Mouse (Mus musculus) naive thymus-derived CD4-positive, alpha-beta T cell, adult 2 months (primary cell): Measurements from ENCODE around the gene Pidd1.
"Not testable (repeated sequence)": the region's sequence is repeated elsewhere in the genome, so short reads cannot be mapped to it uniquely, and the experiment has no call there.

ENCODE experiments used
- DNase-seq: peaks from one replicate; pipeline ENCODE4 v3.0.0-alpha.2; 2011; ENCODE audit warnings: low read depth

The Pidd1 gene

GRCm38 (mm10) chr7:141413809-141414584 lies 29.8 kb downstream of the Pidd1 start, which contains the start of gene Gatd1:
Gene Gatd1, minus strand, starts transcription at chr7:141414136.
- peak; percentile 100 for DNase-seq

GRCm38 (mm10) chr7:141413331-141413730 lies 30.5 kb downstream of the Pidd1 start:
- no peak for DNase-seq

GRCm38 (mm10) chr7:141411667-141412066 lies 32.2 kb downstream of the Pidd1 start:
- DNase-seq, result no peak

- no peak for DNase-seq
These were observed 33.2 kb downstream of the Pidd1 start for GRCm38 (mm10) chr7:141410631-141411030.

- DNase-seq, result peak; percentile 87
These were observed 35.0 kb downstream of the Pidd1 start for GRCm38 (mm10) chr7:141408833-141409232.

GRCm38 (mm10) chr7:141407670-141408069 lies 36.2 kb downstream of the Pidd1 start:
- DNase-seq, result not testable (repeated sequence)

GRCm38 (mm10) chr7:141405466-141405865 lies 38.4 kb downstream of the Pidd1 start:
- DNase-seq, result no peak

GRCm38 (mm10) chr7:141403305-141403704 lies 40.5 kb downstream of the Pidd1 start:
- DNase-seq, result peak; percentile 76

GRCm38 (mm10) chr7:141395348-141395747 lies 48.5 kb downstream of the Pidd1 start:
- DNase-seq, result no peak

GRCm38 (mm10) chr7:141394771-141395170 lies 49.1 kb downstream of the Pidd1 start:
- peak; percentile 86 for DNase-seq

GRCm38 (mm10) chr7:141394158-141394557 lies 49.7 kb downstream of the Pidd1 start:
- DNase-seq, result no peak

GRCm38 (mm10) chr7:141392552-141393222 lies 51.1 kb downstream of the Pidd1 start:
- DNase-seq, result peak; percentile 44

- peak; percentile 96 for DNase-seq
These were observed 51.9 kb downstream of the Pidd1 start, which contains the start of gene Taldo1 for GRCm38 (mm10) chr7:141391625-141392551. Gene Taldo1, plus strand, starts transcription at chr7:141392199.

- DNase-seq, result no peak
These were observed 53.2 kb downstream of the Pidd1 start for GRCm38 (mm10) chr7:141390326-141391259.

- no peak for DNase-seq
These were observed 55.2 kb downstream of the Pidd1 start for GRCm38 (mm10) chr7:141388487-141389109.
